Mouse (Mus musculus) small intestine, adult 2 months (tissue): ENCODE data around the gene St8sia1.

Experiments used
- CTCF ChIP-seq: fragments of 200-500 bp; IDR thresholded peaks from 2 replicates; pipeline ENCODE4 v1.5.1; 2012; ENCODE audit warnings: low read depth, mild to moderate bottlenecking, control low read depth, inconsistent platforms, low read length, moderate library complexity, mixed read lengths; ENCODE audit not compliant: insufficient replicate concordance, insufficient read length; ENCODE audit errors: extremely low read depth
- POLR2A ChIP-seq: fragments of 200-500 bp; IDR thresholded peaks from 2 replicates; pipeline ENCODE4 v1.6.1; 2012; ENCODE audit warnings: low read depth, mild to moderate bottlenecking, control low read depth, inconsistent platforms, low read length, moderate library complexity

DNA sequence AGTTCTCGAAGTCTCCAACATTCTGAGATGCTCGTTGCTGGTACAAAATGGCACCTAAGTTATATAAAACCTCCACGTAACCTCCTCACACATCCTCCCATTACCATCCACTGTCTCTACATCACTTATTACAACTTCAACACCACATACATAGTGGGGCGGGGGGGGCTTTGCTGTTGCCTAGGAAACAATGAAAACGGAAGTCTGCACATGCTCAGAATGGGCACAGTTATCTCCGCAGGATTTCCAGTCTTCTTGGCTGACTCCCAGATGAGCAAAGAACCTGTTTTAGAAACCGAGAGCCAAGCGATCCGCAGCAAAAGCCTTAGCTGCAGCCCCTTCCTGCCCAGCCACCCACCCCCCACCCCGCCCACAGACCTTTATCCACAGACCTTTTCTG is 174.5 kb downstream of the St8sia1 start:
- TF ChIP-seq POLR2A (no peak), CTCF (no peak)
